Mouse (Mus musculus) skeletal muscle tissue, adult 2 months (tissue): ENCODE measurements around the gene St8sia1.

ENCODE experiments used
- DNase-seq: peaks from one replicate; pipeline ENCODE4 v3.0.0-alpha.2; 2012; ENCODE audit warnings: low read depth, low spot score

The St8sia1 gene

GRCm38 (mm10) chr6:142867023-142867422 lies 97.2 kb downstream of the St8sia1 start:
- no peak for DNase-seq

GRCm38 (mm10) chr6:142865199-142865598 lies 99.1 kb downstream of the St8sia1 start:
- DNase-seq = no peak

GRCm38 (mm10) chr6:142863881-142864280 lies 100.4 kb downstream of the St8sia1 start:
- DNase-seq = no peak

GRCm38 (mm10) chr6:142862265-142862664 lies 102.0 kb downstream of the St8sia1 start:
- no peak for DNase-seq

- DNase-seq = no peak
Measured at GRCm38 (mm10) chr6:142860396-142860795, 103.9 kb downstream of the St8sia1 start.

- DNase-seq = no peak
Measured at GRCm38 (mm10) chr6:142859946-142860345, 104.3 kb downstream of the St8sia1 start.

GRCm38 (mm10) chr6:142858937-142859336 lies 105.3 kb downstream of the St8sia1 start:
- DNase-seq = no peak

GRCm38 (mm10) chr6:142856258-142856874 lies 107.9 kb downstream of the St8sia1 start:
- DNase-seq = no peak

GRCm38 (mm10) chr6:142855761-142856160 lies 108.5 kb downstream of the St8sia1 start:
- no peak for DNase-seq

GRCm38 (mm10) chr6:142852419-142853377 lies 111.6 kb downstream of the St8sia1 start:
- DNase-seq = no peak

- no peak for DNase-seq
Measured at GRCm38 (mm10) chr6:142850436-142850835, 113.8 kb downstream of the St8sia1 start.

GRCm38 (mm10) chr6:142849326-142849725 lies 114.9 kb downstream of the St8sia1 start:
- no peak for DNase-seq

- no peak for DNase-seq
Measured at GRCm38 (mm10) chr6:142847914-142848674, 116.2 kb downstream of the St8sia1 start.

- DNase-seq = no peak
Measured at GRCm38 (mm10) chr6:142846855-142847254, 117.4 kb downstream of the St8sia1 start.

- no peak for DNase-seq
Measured at GRCm38 (mm10) chr6:142845066-142845465, 119.2 kb downstream of the St8sia1 start.

GRCm38 (mm10) chr6:142844061-142844460 lies 120.2 kb downstream of the St8sia1 start:
- DNase-seq = no peak

GRCm38 (mm10) chr6:142838501-142838900 lies 125.8 kb downstream of the St8sia1 start:
- DNase-seq = no peak

- DNase-seq = no peak
Measured at GRCm38 (mm10) chr6:142837326-142837725, 126.9 kb downstream of the St8sia1 start.

GRCm38 (mm10) chr6:142835726-142836125 lies 128.5 kb downstream of the St8sia1 start:
- no peak for DNase-seq

- no peak for DNase-seq
Measured at GRCm38 (mm10) chr6:142834911-142835310, 129.3 kb downstream of the St8sia1 start.

GRCm38 (mm10) chr6:142831706-142832105 lies 132.5 kb downstream of the St8sia1 start:
- no peak for DNase-seq

- no peak for DNase-seq
Measured at GRCm38 (mm10) chr6:142831243-142831642, 133.0 kb downstream of the St8sia1 start.
